Mouse (Mus musculus): ENCODE measurements around the gene Abcc3.

The Abcc3 gene

DNA sequence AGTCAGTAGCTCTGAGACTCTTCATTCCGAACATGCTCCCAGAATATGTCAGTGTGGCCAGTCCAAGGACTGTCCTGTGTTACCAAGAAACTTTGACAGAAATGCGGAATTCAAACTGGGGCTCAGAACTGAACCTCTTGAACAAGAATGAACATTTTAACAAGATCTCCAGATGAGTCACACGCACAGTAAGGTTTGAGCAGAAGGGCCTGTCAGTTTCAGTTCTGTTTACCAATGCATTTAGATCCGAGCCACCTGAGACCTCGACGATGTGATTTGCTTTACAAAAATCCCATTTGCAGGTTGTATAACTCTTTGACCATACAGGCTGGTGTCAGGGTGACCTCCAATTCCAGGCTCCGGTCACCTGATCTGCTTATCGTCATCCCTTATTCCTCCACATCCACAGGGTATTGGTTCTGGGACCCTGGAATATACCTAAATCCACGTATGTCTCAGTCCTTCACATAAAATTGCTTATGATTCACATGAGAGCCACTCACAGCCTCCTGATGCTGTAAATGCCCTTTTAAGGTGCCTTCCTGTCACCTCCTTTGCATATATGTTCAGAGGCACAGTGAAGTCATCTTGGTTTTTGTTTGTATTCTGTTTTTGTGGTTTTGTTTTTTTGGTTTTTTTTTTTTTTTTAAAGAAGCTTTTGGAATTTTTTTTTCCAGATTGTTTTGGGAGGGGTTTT is 37.1 kb downstream of the Abcc3 start:
- no peak for DNase-seq (ENCODE audit: low read depth, low spot score)

DNA sequence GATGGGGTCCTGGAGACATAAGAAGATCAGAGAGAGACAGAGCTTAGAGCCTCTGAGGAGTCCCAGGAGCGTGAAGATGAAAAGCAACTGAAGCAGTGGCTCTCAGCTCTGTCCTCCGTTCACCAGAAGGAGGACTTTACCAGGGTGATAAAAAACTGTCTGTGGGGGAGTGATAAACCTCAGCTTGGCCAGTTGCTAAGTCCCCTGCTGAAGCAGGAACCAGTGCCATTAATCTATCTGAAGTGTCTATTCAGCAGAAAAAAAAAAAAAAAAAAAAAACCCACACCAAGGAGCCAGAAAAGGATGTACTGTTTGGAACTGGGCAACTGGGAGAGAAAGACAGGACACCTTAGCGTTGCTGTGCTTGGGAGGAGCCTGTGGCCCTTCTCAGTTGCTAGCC is 41.7 kb downstream of the Abcc3 start:
- no peak for DNase-seq (ENCODE audit: low read depth, low spot score)

DNA sequence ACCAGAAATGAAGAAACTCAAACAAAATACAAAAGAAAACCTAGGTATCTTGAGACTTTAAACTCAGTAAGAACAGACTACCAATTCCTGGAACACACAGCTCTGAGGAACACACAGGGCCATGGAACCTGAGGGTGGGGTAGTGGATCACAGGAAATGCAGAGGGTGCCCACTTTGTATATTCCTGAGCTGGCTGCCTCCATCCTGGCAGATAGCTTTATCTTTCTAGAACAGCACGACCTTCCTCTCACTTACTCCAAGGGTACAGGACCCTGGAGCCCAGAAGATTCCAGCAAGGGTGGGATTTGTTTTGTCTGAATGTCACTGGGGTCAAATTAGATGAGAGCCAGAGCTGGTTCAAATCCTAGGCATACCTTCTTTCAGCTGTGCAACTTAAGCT is 42.5 kb downstream of the Abcc3 start:
- DNase-seq (ENCODE audit: low read depth, low spot score), result no peak

DNA sequence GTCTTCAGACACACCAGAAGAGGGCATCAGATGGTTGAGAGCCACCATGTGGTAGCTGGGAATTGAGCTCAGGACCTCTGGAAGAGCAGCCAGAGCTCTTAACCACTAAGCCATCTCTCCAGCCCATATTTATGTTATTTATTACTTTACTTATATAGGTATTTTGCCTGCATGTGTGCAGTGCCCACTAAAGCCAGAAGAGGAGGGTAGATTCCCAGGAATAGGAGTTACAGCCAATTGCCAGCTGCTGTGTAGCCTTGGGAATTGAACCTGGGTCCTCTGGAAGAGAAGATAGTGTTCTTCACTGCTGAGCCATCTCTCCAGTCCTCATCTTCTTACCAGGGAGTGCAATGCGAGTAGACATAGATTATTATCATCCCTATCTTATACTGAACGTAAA is 43.0 kb downstream of the Abcc3 start:
- DNase-seq (ENCODE audit: low read depth, low spot score), result no peak

DNA sequence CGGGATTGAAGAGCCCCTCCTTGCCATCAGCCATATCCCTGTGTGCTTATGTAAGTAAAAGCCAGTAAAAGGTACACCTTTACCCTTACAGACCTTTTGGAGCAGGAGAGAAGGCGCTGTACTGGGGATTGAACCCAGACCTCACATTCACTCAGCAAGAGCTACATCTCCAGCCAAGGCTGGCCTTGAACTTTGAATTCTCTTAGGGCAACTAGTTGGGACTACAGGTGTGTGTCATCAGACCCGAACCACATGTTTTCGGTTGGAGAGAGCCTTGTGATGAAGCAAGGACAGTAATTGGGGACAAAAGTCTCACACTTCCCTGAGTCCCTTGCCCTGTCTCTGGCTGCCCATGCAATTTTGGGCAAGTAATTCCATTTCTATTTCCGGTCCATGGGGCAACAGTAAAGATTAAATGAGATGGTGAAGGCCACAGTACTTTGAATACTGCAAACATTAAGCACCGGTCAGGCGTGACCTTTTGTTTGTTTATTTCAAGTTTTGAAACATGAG is 45.7 kb downstream of the Abcc3 start:
- no peak for DNase-seq (ENCODE audit: low read depth, low spot score)

DNA sequence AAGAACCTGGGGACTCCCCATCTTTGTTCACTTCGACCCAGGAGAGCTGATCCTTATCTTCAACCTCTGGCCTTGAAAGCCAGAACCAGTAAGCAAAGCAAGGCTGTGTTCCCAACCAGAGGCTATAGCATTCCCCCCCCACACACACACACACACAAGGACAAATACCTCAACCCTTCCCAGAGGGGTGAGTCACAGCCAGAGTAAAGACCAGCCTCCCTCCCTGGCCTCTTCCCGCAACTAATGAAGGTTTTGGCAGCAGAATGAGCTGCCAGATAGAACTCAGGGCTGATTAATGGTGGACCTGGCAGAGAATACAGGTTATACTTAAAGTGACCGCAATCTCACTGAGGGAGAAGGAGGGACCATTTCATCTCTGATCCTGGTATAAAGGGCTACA is 46.2 kb downstream of the Abcc3 start:
- DNase-seq (ENCODE audit: low read depth, low spot score), result no peak

DNA sequence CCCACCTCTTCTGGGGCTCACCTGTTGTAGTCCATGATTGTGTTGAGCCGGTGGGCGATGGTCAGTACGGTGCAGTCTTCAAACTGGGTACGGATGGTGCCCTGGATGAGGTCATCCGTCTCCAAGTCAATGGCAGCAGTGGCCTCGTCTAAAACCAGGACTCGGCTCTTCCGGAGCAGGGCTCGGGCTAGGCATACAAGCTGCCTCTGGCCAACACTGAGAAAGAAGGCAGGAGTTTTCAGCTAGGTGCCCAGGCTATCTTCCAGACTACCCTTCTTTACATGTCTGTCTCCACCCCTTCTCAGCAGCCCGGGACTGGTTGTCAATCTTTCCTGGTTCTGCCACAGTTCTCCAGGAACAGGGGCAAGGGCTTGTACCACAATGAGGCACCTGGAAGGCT is 46.9 kb downstream of the Abcc3 start:
- DNase-seq (ENCODE audit: low read depth, low spot score), result no peak

DNA sequence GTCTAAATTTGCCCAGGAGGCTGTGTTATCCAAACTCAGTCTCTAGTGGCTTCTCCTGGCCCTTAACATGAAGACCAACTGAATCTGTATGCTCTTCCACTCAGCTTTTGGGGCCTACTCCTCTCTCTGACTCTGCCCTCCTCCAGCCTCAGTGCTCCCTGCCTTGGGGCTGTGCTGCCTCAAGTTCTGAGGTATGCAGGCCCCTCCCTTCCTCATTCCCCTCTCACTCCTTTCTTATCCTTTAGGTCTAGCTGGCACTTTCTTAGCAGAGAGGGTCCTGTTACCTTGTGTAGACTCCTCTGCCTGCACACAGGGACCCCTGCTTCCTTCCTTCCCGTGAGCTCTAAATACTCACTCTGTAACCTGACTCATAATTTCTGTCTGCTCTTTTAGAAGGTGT is 48.3 kb downstream of the Abcc3 start:
- no peak for DNase-seq (ENCODE audit: low read depth, low spot score)

DNA sequence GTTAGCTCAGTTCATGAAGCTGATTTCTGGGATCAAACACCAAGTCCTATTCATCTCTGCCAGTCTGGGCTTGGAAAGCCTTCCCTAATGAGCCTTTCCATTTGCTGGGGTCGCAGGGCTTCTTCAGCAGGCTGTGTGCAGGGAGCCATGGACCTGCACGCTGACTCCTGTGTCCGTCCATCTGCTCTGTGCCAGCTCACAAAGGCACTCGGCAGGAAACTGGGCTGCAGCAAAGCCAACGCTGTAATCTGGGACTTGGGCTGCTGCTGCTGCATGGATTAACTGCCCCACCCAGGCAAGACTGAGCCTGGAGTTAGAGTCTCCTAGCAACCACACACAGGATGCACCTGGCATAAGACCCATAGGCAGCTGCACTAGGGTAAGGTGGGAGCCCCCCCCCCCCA is 48.8 kb downstream of the Abcc3 start:
- no peak for DNase-seq (ENCODE audit: low read depth, low spot score)

DNA sequence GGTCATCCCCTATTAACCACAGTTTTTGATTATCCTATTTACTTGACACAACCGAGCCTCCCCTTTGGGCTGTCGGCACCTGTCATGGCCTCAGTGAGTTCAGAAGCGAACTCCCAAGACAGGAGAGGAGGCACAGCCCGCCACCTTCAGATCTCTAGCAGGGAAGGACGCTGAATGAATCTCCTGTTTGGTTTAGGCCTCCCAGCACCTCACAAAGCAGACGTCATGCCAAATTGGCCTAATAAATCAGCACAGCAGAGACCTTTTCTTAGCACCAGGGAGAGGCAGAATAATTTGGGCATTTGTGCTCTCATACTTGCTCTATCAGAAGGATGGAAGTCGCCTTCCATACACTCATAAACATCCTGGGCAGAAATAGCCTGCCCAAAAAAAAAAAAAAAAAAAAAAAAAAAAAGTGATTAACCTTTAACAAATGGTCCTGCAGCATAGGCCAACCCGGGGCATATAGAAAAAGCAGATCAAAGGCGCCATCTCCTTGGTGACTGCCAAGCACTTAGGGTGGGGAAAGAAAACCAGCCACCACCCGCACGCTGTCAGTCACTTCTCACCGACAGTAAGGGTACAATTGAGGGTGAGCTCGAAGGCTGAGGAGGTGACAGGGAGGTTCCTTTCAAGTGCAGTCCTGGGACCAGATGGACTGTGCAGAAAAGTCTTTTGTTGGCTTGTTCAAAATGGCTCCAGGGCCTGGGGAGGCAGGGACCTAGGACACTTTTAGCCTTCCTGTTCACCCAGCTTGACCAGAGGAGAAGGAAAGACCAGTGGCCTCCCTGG is 50.5 kb downstream of the Abcc3 start:
- no peak for DNase-seq (ENCODE audit: low read depth, low spot score)

DNA sequence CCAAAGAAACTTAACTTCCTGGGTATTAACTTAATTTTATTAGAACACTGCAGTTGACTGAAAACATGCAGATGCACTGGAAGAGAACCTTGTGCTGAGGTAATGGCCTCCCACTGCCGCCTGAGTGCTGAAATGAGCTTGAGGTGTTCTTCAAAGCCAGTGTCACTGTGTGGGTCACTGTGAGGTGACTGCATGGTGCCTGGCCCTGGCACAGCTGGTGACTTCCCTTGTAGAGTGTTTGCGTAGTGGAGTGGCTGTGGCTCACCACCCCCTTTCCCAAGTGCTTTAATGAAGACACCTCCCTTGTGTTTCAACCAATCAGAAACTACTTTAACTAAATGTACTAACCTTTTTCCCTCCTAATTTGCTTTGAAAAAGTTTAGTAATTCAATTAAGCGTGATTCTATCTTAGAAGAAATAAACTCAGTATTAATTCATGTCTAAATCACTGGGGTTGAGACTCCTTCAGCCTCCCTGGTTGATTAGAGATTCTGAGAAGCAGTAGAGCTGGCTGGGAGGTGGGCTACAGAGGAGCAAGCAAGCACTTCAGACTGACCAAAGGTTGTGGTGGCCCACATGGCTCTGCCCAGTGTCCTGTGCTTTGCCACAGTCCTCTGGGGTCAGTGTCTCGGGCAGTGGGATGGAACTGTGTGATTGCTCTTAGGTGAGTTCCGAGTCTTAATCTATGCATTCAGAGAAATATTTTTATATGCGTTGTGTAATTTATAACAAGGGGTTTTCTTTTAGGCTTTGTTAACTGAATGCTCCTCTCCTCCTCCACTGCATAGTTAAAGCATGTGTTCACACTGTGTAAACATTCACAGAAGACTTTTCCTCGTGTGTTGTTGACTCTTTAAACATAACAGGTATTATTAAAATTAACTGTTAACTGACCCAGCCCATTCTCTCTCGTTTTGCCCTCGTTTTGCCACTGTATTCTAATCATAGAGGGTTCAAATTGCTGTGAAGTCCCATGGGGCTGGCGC is 51.6 kb downstream of the Abcc3 start:
- no peak for DNase-seq (ENCODE audit: low read depth, low spot score)

DNA sequence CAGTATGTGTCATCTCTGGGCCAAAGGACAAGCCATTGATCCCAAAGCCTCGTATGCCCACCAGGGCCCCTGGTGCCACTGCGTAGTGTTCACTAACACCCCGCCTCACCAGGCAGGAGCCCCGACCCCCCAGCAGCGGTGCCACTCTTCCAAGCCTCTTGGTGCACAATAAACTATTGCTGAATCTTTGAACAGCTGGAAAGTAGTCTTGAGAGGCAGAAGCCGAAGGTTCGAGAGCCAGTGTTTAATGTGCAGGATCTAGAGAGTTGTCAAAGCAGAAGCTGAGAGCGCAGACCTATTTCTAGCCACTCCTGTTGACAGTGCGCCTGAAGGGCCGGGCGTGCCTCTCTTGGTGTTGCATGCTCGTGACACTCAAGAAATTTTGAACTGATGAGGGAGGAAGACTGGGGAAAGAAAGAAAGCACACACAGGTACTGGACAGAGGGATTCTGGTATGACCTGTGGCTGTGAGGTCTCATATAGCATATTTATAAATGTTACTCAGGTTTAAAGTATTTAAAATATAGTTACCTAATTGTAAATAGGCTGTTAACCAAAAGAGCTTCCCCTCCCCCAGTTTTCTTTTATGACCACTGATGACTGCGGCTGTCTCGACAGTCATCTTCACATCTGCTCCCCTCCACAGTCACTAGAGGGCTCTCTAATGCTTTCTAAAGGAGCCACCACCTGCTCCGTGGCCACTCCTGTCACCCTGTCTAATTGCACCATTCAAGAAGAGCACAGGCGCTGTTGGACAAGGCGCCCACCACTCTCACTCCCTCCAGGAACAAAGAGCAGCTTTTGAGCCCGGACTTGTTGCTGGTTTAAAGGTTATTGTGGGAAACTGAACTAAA is 52.8 kb downstream of the Abcc3 start:
- DNase-seq (ENCODE audit: low read depth, low spot score), result no peak

DNA sequence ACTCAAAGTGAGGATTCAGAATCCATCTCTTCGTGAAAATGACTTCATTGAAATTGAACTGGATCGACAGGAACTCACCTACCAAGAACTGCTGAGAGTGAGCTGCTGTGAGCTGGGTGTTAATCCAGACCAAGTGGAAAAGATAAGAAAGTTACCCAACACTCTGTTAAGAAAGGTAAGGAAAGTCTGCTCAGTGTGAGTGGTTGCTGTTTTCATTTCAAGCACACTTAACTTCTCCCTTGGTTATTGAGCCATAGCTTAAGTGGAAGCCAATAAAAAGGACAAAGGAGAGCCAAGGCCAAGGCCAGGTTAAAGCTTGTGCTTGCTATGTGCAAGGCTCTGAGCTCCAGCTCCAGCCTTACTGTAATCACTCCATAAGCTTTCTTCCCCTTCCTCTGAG is 54.5 kb downstream of the Abcc3 start:
- DNase-seq (ENCODE audit: low read depth, low spot score), result no peak

DNA sequence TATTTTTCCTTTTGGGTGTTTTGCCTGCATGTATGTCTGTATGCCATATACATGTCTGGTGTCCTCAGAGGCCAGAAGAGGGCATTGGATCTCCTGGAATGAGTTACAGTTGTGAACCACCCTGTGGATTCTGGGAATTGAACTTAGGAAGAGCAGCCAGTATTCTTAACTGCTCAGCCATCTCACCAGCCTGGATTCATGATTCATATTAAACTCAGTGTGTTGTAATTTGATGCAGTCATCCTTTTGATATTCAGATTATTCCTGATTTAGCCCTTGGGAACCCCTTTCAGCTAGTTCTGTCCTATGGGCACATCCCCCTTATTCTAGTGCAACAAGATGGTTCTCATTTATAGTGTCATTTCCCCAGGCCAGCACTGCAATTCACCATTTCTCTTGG is 56.2 kb downstream of the Abcc3 start:
- no peak for DNase-seq (ENCODE audit: low read depth, low spot score)

DNA sequence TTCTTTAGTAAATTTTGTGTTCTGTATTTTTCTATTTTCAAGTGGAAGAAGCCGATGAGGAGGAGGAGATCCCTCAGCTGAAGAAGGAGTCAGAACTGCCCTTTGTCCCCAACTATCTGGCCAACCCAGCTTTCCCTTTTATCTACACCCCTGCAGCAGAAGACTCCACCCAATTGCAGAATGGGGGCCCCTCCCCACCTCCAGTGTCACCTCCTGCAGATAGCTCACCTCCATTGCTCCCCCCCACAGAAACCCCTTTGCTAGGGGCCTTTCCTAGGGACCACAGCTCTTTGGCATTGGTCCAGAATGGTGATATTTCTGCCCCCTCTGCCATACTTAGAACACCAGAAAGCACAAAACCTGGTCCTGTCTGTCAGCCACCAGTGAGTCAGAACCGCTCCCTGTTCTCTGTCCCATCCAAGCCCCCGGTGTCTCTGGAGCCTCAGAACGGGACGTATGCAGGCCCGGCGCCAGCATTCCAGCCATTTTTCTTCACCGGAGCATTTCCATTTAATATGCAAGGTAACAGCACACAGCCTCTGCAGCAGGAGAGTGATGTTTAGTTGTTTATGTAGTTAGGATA is 58.3 kb downstream of the Abcc3 start:
- no peak for DNase-seq (ENCODE audit: low read depth, low spot score)

DNA sequence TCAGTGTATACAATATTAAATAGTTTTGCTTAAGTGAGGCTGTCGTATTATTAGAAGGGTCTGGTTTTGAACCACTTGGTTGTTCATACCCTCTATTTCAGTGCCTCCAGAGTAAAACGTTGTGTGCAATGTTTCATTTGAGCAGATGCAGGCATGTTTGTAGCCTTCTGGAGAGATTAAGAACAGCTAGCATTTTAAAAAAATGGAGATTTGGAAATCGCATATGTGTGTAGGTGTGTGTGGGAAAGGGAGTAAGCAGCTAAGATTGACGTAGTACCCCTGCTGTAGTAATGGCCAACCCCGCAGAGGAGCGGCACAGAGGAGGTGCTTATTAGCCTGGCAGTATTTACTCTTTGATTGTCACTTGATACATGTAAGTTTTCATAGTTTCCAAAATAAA is 60.1 kb downstream of the Abcc3 start:
- no peak for DNase-seq (ENCODE audit: low read depth, low spot score)

DNA sequence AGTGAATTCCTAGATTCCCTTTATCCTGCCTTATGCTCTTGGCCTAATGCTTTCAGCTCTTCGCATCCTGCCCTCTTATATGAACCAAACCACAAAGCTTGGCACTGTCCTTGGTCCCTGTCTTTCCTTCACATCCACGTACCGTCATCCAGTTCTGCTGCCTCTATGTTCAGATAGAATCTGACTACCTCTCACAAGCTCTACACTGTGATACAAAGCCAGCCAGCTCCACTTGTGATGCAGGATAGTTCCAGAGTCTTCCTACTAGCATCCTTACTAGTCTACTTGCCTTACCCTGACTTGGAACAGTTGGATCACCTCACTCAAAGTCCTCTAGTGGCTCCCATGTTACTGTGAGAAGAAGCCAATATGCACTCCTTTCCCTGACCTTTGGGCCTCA is 62.6 kb downstream of the Abcc3 start:
- DNase-seq (ENCODE audit: low read depth, low spot score), result no peak

DNA sequence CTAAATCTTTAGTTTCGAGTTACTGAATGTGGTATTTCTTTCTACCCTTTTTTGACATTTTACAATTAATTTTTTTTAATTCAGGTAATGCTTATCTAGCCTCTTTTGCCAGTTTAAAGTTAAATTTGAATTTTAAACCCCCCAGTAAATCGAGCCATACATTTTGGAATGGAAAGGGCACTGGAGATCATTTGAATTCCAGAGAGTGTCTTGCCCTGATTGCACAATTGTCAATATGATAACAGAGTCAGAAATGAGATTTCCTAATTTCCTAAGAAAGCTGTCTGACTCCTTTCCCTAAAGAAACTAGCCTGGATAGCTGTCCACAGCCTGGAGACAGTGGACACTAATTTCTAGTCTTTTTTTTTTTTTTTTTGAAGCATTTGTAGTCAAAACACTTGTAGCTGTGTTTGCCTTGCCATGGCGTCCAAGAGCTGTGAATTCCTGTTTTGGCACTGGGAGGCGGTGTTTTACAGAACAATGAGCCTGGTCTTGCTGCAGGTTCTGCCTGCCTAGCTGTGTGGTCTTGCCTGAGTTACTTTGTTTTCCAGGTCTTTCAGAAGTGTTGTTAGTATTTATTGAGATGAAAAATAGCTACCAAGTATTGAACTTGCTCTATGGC is 63.4 kb downstream of the Abcc3 start:
- DNase-seq (ENCODE audit: low read depth, low spot score), result no peak

DNA sequence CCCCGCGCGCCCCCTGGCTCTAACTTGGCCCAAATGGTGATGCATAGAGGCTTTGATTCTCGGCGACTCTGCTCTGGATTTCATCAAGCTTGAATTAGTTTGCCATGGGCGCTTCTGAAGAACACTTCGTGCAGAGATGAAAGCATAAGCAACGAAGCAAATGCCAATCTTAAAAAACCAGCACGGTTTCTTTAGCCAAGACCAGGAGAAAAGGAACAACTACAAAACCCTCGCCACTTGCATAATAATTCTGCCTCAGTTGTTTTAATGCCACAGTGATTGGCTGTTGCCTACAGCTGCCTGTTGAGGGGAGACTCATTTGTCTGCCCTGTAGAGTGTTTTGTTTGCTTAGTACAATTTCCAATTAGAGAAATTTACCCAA is 64.2 kb downstream of the Abcc3 start:
- no peak for DNase-seq (ENCODE audit: low read depth, low spot score)

Measured in brain, embryonic 18.5 days (tissue).